Mouse (Mus musculus) frontal cortex, postnatal 25 days (tissue): Measurements from ENCODE around the gene Itsn1.

Experiments
- DNase-seq, 2 experiments: peaks; one replicate each; pipeline ENCODE4 v3.0.0; 2022; ENCODE audit warnings: low spot score in 2 of 2

The Itsn1 gene

GRCm38 (mm10) chr16:91871188-91871587 lies 142.1 kb downstream of the Itsn1 start:
- DNase-seq, result no peak

- DNase-seq, result no peak
Observed at GRCm38 (mm10) chr16:91873695-91874094, 144.6 kb downstream of the Itsn1 start.

- DNase-seq, result no peak
Observed at GRCm38 (mm10) chr16:91875567-91876344, 146.7 kb downstream of the Itsn1 start.

GRCm38 (mm10) chr16:91876457-91876856 lies 147.4 kb downstream of the Itsn1 start:
- no peak for DNase-seq

GRCm38 (mm10) chr16:91879101-91879500 lies 150.0 kb downstream of the Itsn1 start:
- no peak for DNase-seq

GRCm38 (mm10) chr16:91880869-91881767 lies 152.0 kb downstream of the Itsn1 start:
- DNase-seq, result no peak

- no peak for DNase-seq
Observed at GRCm38 (mm10) chr16:91882168-91882859, 153.2 kb downstream of the Itsn1 start.

- no peak for DNase-seq
Observed at GRCm38 (mm10) chr16:91883636-91884035, 154.6 kb downstream of the Itsn1 start.

- DNase-seq, result no peak
Observed at GRCm38 (mm10) chr16:91884196-91884595, 155.1 kb downstream of the Itsn1 start.

GRCm38 (mm10) chr16:91885389-91886122 lies 156.5 kb downstream of the Itsn1 start:
- no peak for DNase-seq

- no peak for DNase-seq
Observed at GRCm38 (mm10) chr16:91888368-91888767, 159.3 kb downstream of the Itsn1 start.

GRCm38 (mm10) chr16:91889831-91890230 lies 160.8 kb downstream of the Itsn1 start:
- DNase-seq, result no peak

- no peak for DNase-seq
Observed at GRCm38 (mm10) chr16:91891218-91891617, 162.1 kb downstream of the Itsn1 start.

GRCm38 (mm10) chr16:91896426-91896830 lies 167.3 kb downstream of the Itsn1 start:
- DNase-seq, result no peak

GRCm38 (mm10) chr16:91898850-91899848 lies 170.1 kb downstream of the Itsn1 start:
- no peak for DNase-seq

GRCm38 (mm10) chr16:91900274-91900673 lies 171.2 kb downstream of the Itsn1 start:
- DNase-seq, result no peak

GRCm38 (mm10) chr16:91903801-91904506 lies 174.9 kb downstream of the Itsn1 start:
- no peak for DNase-seq

- DNase-seq, result no peak
Observed at GRCm38 (mm10) chr16:91905127-91905860, 176.2 kb downstream of the Itsn1 start.

- no peak for DNase-seq
Observed at GRCm38 (mm10) chr16:91905987-91906386, 176.9 kb downstream of the Itsn1 start.
